Mouse (Mus musculus): Measurements from ENCODE around the gene Ppm1m. TPM values are rescaled to one million over a fixed set of nuclear protein-coding genes. Genes with fewer than 3 reads are reported as not detected.
A peak's percentile ranks its signal among the peaks of the same experiment; 100 is the strongest.

Gene Ppm1m
- polyA plus RNA-seq (2015; fragmentation: Nextera tagmentation; extraction: Ambion mirVana): 19.5 and 20.1 TPM in 2 replicates

DNA sequence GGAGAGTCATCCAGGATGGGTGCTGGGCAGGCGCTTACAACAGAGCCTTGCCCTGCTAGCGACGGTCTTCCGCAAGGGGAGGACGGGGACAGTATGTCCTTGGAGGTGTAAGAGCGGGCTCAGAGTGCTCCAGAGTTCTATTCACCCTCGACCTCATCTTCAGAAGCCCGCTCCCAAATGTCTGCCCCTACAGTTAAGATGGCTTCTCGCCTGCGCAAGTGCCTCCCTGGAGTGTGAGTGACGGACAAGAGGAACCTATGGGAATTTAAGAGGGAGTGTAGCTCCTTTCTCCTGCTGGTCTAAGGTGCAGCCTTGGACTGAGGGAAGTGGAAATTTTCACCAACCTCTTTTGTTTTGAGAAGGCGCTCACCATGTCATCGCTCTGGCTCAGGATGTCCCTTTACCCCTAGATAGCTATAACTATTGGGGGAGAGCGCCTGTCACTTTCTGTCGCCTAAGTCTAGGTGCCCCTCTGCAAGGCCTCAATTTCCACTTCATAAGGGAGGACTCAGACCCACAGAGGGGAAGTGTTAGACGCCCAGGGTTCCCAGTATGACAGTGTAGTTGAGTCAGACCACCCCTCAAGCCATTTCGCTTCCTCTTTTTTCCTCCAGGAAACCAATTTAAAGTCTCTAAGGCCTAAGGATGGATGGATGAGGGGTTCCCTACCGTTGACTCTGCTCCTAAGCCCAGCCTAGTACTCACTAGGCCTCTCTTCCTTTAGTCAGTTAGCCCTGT, at the start of gene Ppm1m:
Ppm1m (minus strand) TSS at position 212 of the 738 bp plus-strand sequence.
- ATAC-seq: no peak
- 0 out of 2 replicates have a peak, but pooled peaks cover 12% of the 10 kb centered on the region for H3K27me3 ChIP-seq
- 45% methylated on average over 18 of the region's 18 CpGs for WGBS

DNA sequence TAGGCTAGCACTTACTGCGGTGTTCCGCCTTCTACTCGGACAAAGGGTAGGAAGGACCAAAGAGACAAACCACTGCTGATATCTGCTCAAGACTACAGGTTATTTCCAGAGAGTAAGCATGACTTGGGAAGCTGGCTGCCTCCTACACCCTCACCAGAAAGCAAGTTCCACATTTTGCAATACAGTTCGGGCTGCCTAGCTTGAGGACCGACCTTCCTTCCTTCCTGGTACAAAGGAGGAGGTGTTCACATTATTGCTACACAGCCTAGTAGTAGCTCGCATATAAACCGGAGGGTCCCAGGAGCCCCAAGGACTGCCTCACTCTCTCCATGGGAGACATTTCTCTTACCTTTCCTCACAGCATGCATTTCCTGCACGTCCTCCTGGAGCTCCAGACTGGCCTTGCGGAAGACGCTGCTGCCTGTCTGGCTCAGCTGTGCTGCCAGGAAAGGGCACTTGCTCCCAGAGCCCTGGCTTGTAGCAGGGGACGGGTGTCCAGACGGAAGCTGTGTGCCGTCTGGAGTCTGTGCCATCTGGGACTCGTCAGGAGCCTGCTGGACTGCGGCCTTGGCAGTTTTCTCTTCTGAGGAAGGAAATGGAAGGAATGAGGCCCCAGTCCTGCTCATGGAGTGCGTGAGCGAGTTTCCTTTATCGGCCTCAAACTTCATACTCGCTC, 43.4 kb upstream of the Ppm1m start:
- Histone ChIP-seq H3K36me3 (ENCODE audit: poor library complexity, severe bottlenecking) (peaks cover 64% of the 10 kb centered on the region), H3K4me1 (peaks cover 16% of the 10 kb centered on the region), H3K9me3 (replicated peaks) (no peaks in the 10 kb centered on the region), H3K9ac (no peak overlapping the region), H3K4me3 (no peak overlapping the region), H3K27me3 (no peaks in the 10 kb centered on the region), H3K4me2 (no peak overlapping the region), H3K27ac (no peak overlapping the region)
- WGBS: 92% methylated on average over 19 of the region's 19 CpGs
- no peak for ATAC-seq

More for the DNA sequence above, at the start of gene Ppm1m:
- peaks cover 8% of the 10 kb centered on the region; the same call in 1 of the 2 replicates for H3K36me3 ChIP-seq (ENCODE audit: poor library complexity, severe bottlenecking)
- peak within 1 kb of the TSS; percentile 69 for H3K4me2 ChIP-seq
- H3K9me3 ChIP-seq (replicated peaks): no peaks in the 10 kb centered on the region
- peaks cover 47% of the 10 kb centered on the region for H3K4me1 ChIP-seq
- H3K27ac ChIP-seq: no peak within 1 kb of the TSS; the same call in 1 of the 2 replicates
- peak within 1 kb of the TSS; percentile 55 for H3K4me3 ChIP-seq
- H3K9ac ChIP-seq: peak within 1 kb of the TSS; percentile 77

DNA sequence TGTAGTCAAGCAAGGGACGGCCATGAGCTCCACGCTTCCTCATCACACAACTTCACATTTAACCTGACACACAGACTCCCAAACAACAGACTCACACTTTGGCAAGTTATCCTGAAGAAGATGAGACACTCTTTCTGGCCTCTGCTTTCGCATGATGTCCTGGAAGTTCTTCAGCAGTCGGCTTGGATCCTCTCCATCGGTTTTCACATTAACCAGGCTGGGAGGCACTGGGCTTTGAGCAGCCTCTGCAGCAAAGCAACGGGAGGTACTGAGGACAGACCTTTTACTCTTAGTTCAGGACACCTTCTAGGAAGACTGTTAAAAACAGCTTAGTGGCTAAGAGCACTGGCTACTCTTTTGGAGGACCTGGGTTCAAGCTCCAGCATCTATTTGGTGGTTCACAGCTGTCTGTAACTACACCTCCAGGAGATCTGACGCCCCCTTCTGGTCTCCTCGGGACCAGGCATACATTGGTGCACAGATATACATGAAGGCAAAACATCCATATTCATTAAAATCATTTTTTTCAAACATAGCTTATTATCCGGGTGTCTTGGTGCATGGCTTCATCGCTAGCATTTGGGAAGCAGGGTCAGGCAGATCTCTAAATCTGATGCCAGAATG, 42.1 kb upstream of the Ppm1m start:
- Histone ChIP-seq H3K9ac (no peak overlapping the region), H3K4me3 (no peak overlapping the region), H3K4me1 (peaks cover 7% of the 10 kb centered on the region), H3K36me3 (ENCODE audit: poor library complexity, severe bottlenecking) (peaks cover 77% of the 10 kb centered on the region), H3K9me3 (replicated peaks) (no peaks in the 10 kb centered on the region), H3K27ac (no peak overlapping the region), H3K27me3 (no peaks in the 10 kb centered on the region), H3K4me2 (no peak overlapping the region)
- WGBS: 93% methylated on average over 10 of the region's 10 CpGs
- ATAC-seq: no peak

DNA sequence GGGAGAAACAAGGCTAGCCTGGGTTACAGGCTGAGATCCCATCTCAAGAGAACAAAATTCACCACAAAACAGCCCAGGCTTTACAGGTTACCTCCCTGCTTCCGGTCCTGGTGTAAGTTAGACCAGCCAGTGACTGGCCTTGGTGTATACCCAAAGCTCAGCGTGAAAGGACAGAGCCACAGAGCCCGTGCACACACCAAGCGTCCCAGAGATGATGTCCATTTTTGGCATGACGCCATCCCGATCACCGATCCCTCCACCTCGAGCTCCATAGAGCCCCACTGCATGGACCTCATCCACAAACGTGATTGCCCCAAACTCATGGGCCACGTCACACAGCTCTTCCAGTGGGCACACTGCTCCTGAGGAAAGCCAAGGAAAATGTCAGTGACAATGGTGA, 38.3 kb upstream of the Ppm1m start:
- Histone ChIP-seq H3K9me3 (replicated peaks) (no peaks in the 10 kb centered on the region), H3K27me3 (no peaks in the 10 kb centered on the region), H3K27ac (no peak overlapping the region), H3K36me3 (ENCODE audit: poor library complexity, severe bottlenecking) (peaks cover 100% of the 10 kb centered on the region), H3K9ac (no peak overlapping the region), H3K4me1 (no peaks in the 10 kb centered on the region), H3K4me2 (no peak overlapping the region), H3K4me3 (no peak overlapping the region)
- no peak for ATAC-seq
- WGBS: 93% methylated on average over 10 of the region's 10 CpGs

DNA sequence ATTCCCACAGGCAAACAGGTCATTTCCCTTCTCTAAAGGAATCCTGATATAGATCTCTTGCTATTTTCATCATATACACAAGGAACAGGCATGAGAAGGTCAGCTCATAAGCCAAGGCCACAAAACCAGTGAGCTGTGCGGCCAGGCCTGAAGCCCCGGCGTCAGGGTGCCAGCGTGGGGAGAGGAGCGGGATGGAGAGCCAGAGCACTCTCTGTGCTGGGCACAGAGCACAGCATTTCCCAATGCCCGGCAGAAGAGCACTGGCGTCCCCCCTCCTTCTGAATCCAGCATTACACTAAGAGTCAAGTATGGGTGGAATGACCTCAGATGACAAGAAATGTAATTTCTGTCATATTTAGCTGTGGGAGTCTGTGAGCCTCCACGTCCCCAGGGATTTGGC, 37.9 kb upstream of the Ppm1m start:
- H3K4me2 ChIP-seq: no peak overlapping the region
- H3K27ac ChIP-seq: no peak overlapping the region
- H3K9me3 ChIP-seq (replicated peaks): no peaks in the 10 kb centered on the region
- H3K27me3 ChIP-seq: no peaks in the 10 kb centered on the region
- no peak for ATAC-seq
- peaks cover 100% of the 10 kb centered on the region for H3K36me3 ChIP-seq (ENCODE audit: poor library complexity, severe bottlenecking)
- WGBS: 84% methylated on average over 8 of the region's 8 CpGs
- no peaks in the 10 kb centered on the region for H3K4me1 ChIP-seq
- H3K9ac ChIP-seq: no peak overlapping the region
- H3K4me3 ChIP-seq: no peak overlapping the region

DNA sequence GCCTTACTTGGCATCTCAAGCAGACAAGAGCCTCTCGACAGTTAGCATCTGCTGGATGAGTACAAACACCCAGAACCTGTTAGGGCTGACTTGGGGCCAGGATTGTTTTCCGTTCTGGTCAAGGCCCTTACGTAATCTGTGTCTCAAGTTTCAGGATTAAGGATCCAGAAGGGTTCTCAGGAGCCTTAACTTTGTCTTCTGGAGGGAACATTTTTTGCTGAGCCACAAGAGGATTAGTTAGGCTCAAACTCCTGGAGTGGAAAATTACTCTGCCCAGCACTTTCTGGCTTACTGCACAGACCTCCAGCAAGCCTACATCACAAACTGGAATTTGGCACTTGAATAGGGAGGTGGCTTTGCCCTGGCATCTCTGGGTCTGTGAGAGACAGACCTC, 37.3 kb upstream of the Ppm1m start:
- peaks cover 96% of the 10 kb centered on the region for H3K36me3 ChIP-seq (ENCODE audit: poor library complexity, severe bottlenecking)
- 77% methylated on average over 3 of the region's 3 CpGs for WGBS
- no peak overlapping the region for H3K27ac ChIP-seq
- H3K4me1 ChIP-seq: no peaks in the 10 kb centered on the region
- no peaks in the 10 kb centered on the region for H3K9me3 ChIP-seq (replicated peaks)
- H3K27me3 ChIP-seq: no peaks in the 10 kb centered on the region
- no peak overlapping the region for H3K9ac ChIP-seq
- no peak overlapping the region for H3K4me2 ChIP-seq
- ATAC-seq: no peak
- no peak overlapping the region for H3K4me3 ChIP-seq

DNA sequence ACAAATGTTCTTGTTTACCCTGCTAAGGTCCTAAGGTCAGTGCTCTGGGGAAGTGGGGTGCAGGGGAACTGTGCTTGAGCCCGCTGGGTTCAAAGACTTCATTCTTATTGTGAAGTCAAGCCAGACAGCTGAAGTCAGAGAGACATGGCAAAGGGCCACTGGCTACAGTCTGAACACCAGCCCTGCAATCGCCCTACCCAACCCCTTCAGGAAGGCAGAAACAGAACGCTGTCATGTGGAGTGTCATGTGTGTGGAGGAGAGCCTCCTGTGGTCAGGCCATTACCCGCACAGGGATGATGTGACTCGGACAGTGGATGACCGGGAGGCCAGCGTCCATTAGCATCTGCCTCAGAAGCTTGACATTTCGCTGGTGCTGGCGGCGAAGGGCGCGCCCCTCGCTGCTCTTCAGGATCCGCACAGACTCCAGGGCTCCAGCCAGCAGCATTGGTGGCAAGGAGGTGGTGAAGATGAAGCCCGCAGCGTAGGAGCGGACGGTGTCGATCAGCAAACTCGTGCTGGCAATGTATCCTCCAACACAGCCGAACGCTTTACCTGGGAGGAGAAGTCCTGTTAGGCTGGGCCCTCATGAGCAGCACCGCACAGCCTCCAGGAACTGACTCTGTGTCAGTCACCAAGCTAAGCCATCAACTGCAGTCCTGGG, 36.7 kb upstream of the Ppm1m start:
- Histone ChIP-seq H3K27ac (no peak overlapping the region), H3K4me3 (no peak overlapping the region), H3K9ac (no peak overlapping the region), H3K9me3 (replicated peaks) (no peaks in the 10 kb centered on the region), H3K36me3 (ENCODE audit: poor library complexity, severe bottlenecking) (peaks cover 91% of the 10 kb centered on the region), H3K4me2 (no peak overlapping the region), H3K4me1 (no peaks in the 10 kb centered on the region), H3K27me3 (no peaks in the 10 kb centered on the region)
- ATAC-seq: no peak
- 93% methylated on average over 23 of the region's 23 CpGs for WGBS

DNA sequence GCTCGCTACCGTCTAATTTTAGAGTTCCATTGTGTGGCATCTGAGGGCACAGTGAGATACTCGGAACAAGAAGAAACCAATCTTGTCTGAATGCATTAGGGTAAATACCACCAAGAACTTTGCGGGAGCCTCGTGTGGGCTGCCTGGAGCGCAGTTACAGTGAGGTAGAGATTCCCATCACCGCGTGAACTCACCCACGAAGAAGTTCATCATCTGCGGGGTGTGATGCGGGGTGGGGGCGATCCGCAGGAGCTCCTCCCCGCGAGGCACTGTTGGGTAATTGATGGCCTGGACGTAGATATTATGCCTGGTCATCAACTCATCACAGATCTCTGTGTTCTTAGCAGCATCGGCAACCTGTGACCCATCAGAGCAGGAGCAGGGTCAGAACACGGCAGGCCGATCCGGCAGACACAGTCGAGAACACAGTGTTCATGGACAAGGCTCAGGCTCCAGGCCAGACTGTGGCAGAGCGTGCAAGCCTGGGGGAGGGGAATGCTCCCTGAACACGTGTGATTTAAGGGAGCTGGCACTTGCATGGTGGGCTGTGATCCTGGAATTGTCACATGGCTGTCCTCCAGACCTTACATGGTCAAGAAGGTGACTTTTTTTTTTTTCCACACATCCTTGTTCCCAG, 35.8 kb upstream of the Ppm1m start:
- H3K4me3 ChIP-seq: no peak overlapping the region
- H3K9ac ChIP-seq: no peak overlapping the region
- no peaks in the 10 kb centered on the region for H3K4me1 ChIP-seq
- H3K4me2 ChIP-seq: no peak overlapping the region
- H3K27me3 ChIP-seq: no peaks in the 10 kb centered on the region
- H3K9me3 ChIP-seq (replicated peaks): no peaks in the 10 kb centered on the region
- no peak overlapping the region for H3K27ac ChIP-seq
- no peak for ATAC-seq
- 93% methylated on average over 23 of the region's 23 CpGs for WGBS
- peaks cover 81% of the 10 kb centered on the region for H3K36me3 ChIP-seq (ENCODE audit: poor library complexity, severe bottlenecking)

DNA sequence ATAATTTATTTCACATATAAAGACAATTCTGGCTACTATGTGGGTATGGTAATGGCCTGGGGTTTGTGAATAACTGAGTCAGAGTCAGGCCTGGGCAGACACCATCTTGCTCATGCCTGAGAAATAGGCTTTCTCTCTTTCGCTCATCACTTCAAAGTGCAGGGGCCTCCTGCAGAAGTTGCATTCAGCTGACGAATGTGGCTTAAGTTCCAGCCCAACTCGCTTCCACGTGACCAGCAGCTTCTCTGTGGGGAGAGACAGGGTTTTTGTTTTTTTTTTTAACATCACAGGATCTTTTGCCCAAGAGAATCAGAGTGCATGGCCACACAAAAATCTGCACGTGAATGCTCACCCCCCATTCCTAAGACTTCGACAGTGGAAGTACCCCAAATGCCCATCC, 34.4 kb upstream of the Ppm1m start:
- H3K9me3 ChIP-seq (replicated peaks): no peaks in the 10 kb centered on the region
- H3K4me3 ChIP-seq: no peak overlapping the region
- no peak overlapping the region for H3K9ac ChIP-seq
- no peak for ATAC-seq
- H3K27me3 ChIP-seq: no peaks in the 10 kb centered on the region
- WGBS: 76% methylated on average over 6 of the region's 6 CpGs
- no peak overlapping the region for H3K27ac ChIP-seq
- peaks cover 67% of the 10 kb centered on the region for H3K36me3 ChIP-seq (ENCODE audit: poor library complexity, severe bottlenecking)
- H3K4me1 ChIP-seq: no peaks in the 10 kb centered on the region
- H3K4me2 ChIP-seq: no peak overlapping the region

DNA sequence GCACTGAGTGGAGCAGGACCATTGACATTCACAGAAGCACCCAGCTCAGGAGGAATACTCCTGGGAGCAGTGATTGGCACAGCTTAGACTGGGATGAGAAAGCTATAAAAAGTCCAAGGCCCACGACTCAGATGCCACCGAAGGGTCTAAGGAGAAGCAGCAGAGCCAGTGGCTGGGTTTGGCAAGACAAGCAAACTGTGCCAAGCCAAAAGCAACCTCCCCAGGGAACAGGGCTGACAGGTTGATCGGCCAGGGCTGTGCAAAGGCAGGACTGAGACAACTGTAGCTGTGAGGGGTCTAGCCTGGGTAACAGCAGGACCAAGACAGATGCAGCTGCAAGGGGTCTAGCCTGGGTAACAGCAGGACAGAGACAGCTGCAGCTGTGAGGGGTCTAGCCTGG, 33.4 kb upstream of the Ppm1m start:
- H3K9me3 ChIP-seq (replicated peaks): no peaks in the 10 kb centered on the region
- no peaks in the 10 kb centered on the region for H3K4me1 ChIP-seq
- H3K4me2 ChIP-seq: no peak overlapping the region
- no peak overlapping the region for H3K4me3 ChIP-seq
- peaks cover 57% of the 10 kb centered on the region for H3K36me3 ChIP-seq (ENCODE audit: poor library complexity, severe bottlenecking)
- ATAC-seq: no peak
- H3K9ac ChIP-seq: no peak overlapping the region
- no peak overlapping the region for H3K27ac ChIP-seq
- 88% methylated on average over 3 of the region's 3 CpGs for WGBS
- H3K27me3 ChIP-seq: no peaks in the 10 kb centered on the region

DNA sequence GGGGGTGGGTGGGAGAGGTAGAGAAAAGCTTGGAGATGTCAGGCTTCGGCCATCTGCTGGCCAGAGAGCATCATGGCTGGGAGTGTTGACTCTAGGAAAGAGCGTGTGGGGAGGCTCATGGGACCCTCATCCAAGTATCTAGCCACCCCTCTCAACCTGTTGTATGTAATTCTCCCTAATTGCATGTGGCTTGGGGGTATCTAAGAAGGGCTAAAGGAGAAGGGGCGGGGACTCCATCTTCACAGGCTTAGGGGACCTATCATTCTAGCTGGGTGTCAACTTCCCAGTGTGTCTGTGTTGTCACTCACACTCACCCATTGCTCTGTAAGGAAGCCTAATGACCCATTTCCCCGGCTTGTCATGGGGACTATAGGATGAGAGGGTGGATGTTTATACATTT, 32.3 kb upstream of the Ppm1m start:
- Histone ChIP-seq H3K9me3 (replicated peaks) (no peaks in the 10 kb centered on the region), H3K27me3 (no peaks in the 10 kb centered on the region), H3K9ac (no peak overlapping the region), H3K27ac (no peak overlapping the region), H3K4me1 (no peaks in the 10 kb centered on the region), H3K4me3 (no peak overlapping the region), H3K36me3 (ENCODE audit: poor library complexity, severe bottlenecking) (peaks cover 46% of the 10 kb centered on the region), H3K4me2 (no peak overlapping the region)
- no peak for ATAC-seq
- 90% methylated on average over 4 of the region's 4 CpGs for WGBS

Data from forebrain, embryonic 13.5 days (tissue).